In the genomic region with DNA sequence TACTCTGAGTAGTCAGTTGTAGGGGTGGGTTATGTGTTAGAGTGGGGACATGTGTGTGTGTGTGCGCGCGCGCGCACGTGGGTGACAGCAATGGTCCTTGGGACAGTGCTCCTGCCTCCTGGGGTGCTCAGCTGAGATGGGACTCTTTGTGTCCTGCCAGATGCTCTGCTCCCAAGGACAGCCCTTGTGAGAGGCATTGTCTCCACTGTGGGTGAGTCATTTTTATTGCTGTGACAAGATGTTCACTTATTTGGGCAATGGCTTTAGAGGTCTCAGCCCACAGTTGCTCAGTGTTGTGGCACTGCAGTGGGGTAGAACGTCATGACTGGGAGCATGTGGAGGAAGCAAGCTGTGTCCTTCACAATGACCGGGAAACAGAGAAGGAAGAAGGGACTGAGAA, we compare ENCODE assay signal across 29 mouse cellular contexts. TPM values are rescaled to one million over a fixed set of nuclear protein-coding genes. Genes with fewer than 3 reads are reported as not detected.
A peak's percentile ranks its signal among the peaks of the same experiment; 100 is the strongest.
DNase-seq lines count a peak whose midpoint lies in the region; ATAC-seq lines count a peak whose summit lies in the region.
"Had no signal": no experiment of that assay in that cellular context is flagged by ENCODE, and none has a peak within 500 bp of the region (broad histone marks: within the 10 kb centered on the region; RNA-seq: fewer than 3 reads in every experiment).

No protein-coding gene starts in this region.

- H3K4me2 ChIP-seq in neural tube, embryonic 13.5 days = no peak overlapping the region
- H3K4me2 ChIP-seq in neural tube, embryonic 15.5 days = no peak overlapping the region
- no peak overlapping the region for H3K4me2 ChIP-seq in kidney, embryonic 14.5 days (replicated peaks; ENCODE audit: low read depth, low read length)
- H3K4me2 ChIP-seq: embryonic facial prominence, embryonic 13.5 days; forebrain, embryonic 15.5 days; heart, embryonic 13.5 days; limb, embryonic 12.5 days; liver, embryonic 15.5 days; lung, embryonic 14.5 days; midbrain, embryonic 11.5 days had no signal

- H3K36me3 ChIP-seq in neural tube, embryonic 13.5 days = peaks cover 52% of the 10 kb centered on the region
- H3K36me3 ChIP-seq in neural tube, embryonic 15.5 days = peaks cover 48% of the 10 kb centered on the region
- no peaks in the 10 kb centered on the region; the same call in 1 of the 2 replicates for H3K36me3 ChIP-seq in kidney, embryonic 14.5 days (ENCODE audit: control insufficient read depth, insufficient read depth, low read length)

- no peak overlapping the region for H3K9ac ChIP-seq in neural tube, embryonic 13.5 days
- H3K9ac ChIP-seq in neural tube, embryonic 15.5 days (replicated peaks) = no peak overlapping the region
- no peak overlapping the region for H3K9ac ChIP-seq in kidney, embryonic 14.5 days (ENCODE audit: low read depth, low read length)
- H3K9ac ChIP-seq: embryonic facial prominence, embryonic 13.5 days; forebrain, embryonic 15.5 days; heart, embryonic 13.5 days; limb, embryonic 12.5 days; liver, embryonic 15.5 days; lung, embryonic 14.5 days had no signal

- DNase-seq in cerebellum, adult 9-10 months = peak; percentile 6
- no peak for DNase-seq in cerebellum, adult 8-10 months
- DNase-seq in adrenal gland, postnatal 14 days = peak; percentile 57
- no peak for DNase-seq in lung, postnatal 25 days (ENCODE audit: low spot score)
- DNase-seq: cerebellum, adult 9-11 months; heart, adult 2 months; heart, postnatal 10 days; kidney, adult 8-10 months; kidney, postnatal 14 days; layer of hippocampus, adult 9-11 months; lung, embryonic 14.5 days; lung, postnatal 36 days; thymus, adult 2 months; thymus, postnatal 36 days had no signal

- no peak overlapping the region for H3K4me3 ChIP-seq in neural tube, embryonic 13.5 days
- no peak overlapping the region for H3K4me3 ChIP-seq in neural tube, embryonic 15.5 days (replicated peaks)
- no peak overlapping the region for H3K4me3 ChIP-seq in kidney, embryonic 14.5 days (ENCODE audit: low read length)
- H3K4me3 ChIP-seq: embryonic facial prominence, embryonic 13.5 days; forebrain, embryonic 10.5 days; forebrain, embryonic 15.5 days; heart, adult 2 months; heart, embryonic 13.5 days; limb, embryonic 12.5 days; liver, embryonic 15.5 days had no signal

- peak overlapping the region; percentile 42 for H3K27ac ChIP-seq in neural tube, embryonic 13.5 days (replicated peaks)
- H3K27ac ChIP-seq in neural tube, embryonic 15.5 days (replicated peaks) = no peak overlapping the region
- H3K27ac ChIP-seq in kidney, embryonic 14.5 days (ENCODE audit: low read depth, low read length) = no peak overlapping the region
- H3K27ac ChIP-seq: embryonic facial prominence, embryonic 13.5 days; forebrain, embryonic 10.5 days; forebrain, embryonic 15.5 days; heart, adult 2 months; heart, embryonic 13.5 days; limb, embryonic 12.5 days; liver, embryonic 15.5 days had no signal

- no peak for ATAC-seq in neural tube, embryonic 13.5 days (ENCODE audit: low read depth)
- no peak for ATAC-seq in neural tube, embryonic 15.5 days (ENCODE audit: low FRiP score)
- ATAC-seq in kidney, embryonic 14.5 days (ENCODE audit: low FRiP score, low TSS enrichment) = no peak
- ATAC-seq: forebrain, embryonic 15.5 days; intestine, embryonic 16.5 days; midbrain, embryonic 16.5 days had no signal

- H3K27me3 ChIP-seq in neural tube, embryonic 13.5 days = no peaks in the 10 kb centered on the region
- H3K27me3 ChIP-seq in neural tube, embryonic 15.5 days (replicated peaks) = no peaks in the 10 kb centered on the region
- H3K27me3 ChIP-seq in kidney, embryonic 14.5 days (ENCODE audit: control insufficient read depth, insufficient read depth, low read length) = no peaks in the 10 kb centered on the region
- H3K27me3 ChIP-seq: CH12.LX; embryonic facial prominence, embryonic 13.5 days; forebrain, embryonic 15.5 days; heart, embryonic 13.5 days; liver, embryonic 15.5 days had no signal

- WGBS in neural tube, embryonic 13.5 days = 82% methylated on average over 8 of the region's 8 CpGs
- 79% methylated on average over 8 of the region's 8 CpGs for WGBS in neural tube, embryonic 15.5 days
- WGBS in kidney, embryonic 14.5 days = 93% methylated on average over 8 of the region's 8 CpGs

- H3K4me1 ChIP-seq in neural tube, embryonic 13.5 days (replicated peaks) = peaks cover 38% of the 10 kb centered on the region
- H3K4me1 ChIP-seq in neural tube, embryonic 15.5 days = peaks cover 14% of the 10 kb centered on the region
- no peaks in the 10 kb centered on the region for H3K4me1 ChIP-seq in kidney, embryonic 14.5 days (ENCODE audit: control insufficient read depth, insufficient read depth, low read length)
- H3K4me1 ChIP-seq: embryonic facial prominence, embryonic 13.5 days; forebrain, embryonic 15.5 days; limb, embryonic 12.5 days had no signal

- H3K9me3 ChIP-seq in neural tube, embryonic 13.5 days = no peaks in the 10 kb centered on the region
- H3K9me3 ChIP-seq in neural tube, embryonic 15.5 days (replicated peaks) = no peaks in the 10 kb centered on the region
- H3K9me3 ChIP-seq in kidney, embryonic 14.5 days (ENCODE audit: control insufficient read depth, low read length) = no peaks in the 10 kb centered on the region
- H3K9me3 ChIP-seq: embryonic facial prominence, embryonic 13.5 days; forebrain, embryonic 10.5 days; forebrain, embryonic 15.5 days; heart, embryonic 13.5 days; limb, embryonic 12.5 days; liver, embryonic 15.5 days had no signal

RNA-seq across cellular contexts. Expression of gene Tpbgl, which starts 40.9 kb away (rescaled TPM):
- 2.2 and 3.8 TPM in 2 replicates for polyA plus RNA-seq in neural tube, embryonic 13.5 days (2015; fragmentation: Nextera tagmentation; extraction: Ambion mirVana)
- polyA plus RNA-seq in neural tube, embryonic 15.5 days (2015; fragmentation: Nextera tagmentation; extraction: Ambion mirVana) = 2.5 and 3.2 TPM in 2 replicates
- 14.7 and 16.5 TPM in 2 replicates for total RNA-seq in adrenal gland, postnatal 14 days (2021)
- polyA plus RNA-seq in kidney, embryonic 14.5 days (2014; fragmentation: Nextera tagmentation; extraction: Ambion mirVana) = 0.50 and 0.83 TPM in 2 replicates
- total RNA-seq: common myeloid progenitor, adult 5-6 weeks had no signal
- polyA plus RNA-seq: C2C12 had no signal

RNA-seq across cellular contexts. Expression of gene Arrb1, which starts 50.7 kb away (rescaled TPM):
- 15.9 and 16.2 TPM in 2 replicates for polyA plus RNA-seq in neural tube, embryonic 13.5 days (2015; fragmentation: Nextera tagmentation; extraction: Ambion mirVana)
- polyA plus RNA-seq in neural tube, embryonic 15.5 days (2015; fragmentation: Nextera tagmentation; extraction: Ambion mirVana) = 15.1 and 16.6 TPM in 2 replicates
- 48.9 and 57.9 TPM in 2 replicates for total RNA-seq in adrenal gland, postnatal 14 days (2021)
- 3.5 and 3.6 TPM in 2 replicates for polyA plus RNA-seq in kidney, embryonic 14.5 days (2014; fragmentation: Nextera tagmentation; extraction: Ambion mirVana)

Comparison
In these comparisons a context has a peak if more than half of its experiments do, and no peak if none do; other contexts are left out.
1. DNase-seq: peak in cerebellum, adult 9-10 months (single experiment) and adrenal gland, postnatal 14 days (single experiment); none in cerebellum, adult 8-10 months (single experiment) and lung, postnatal 25 days (single experiment).